Mouse (Mus musculus): Measurements from ENCODE around the gene Tktl2.

DNA sequence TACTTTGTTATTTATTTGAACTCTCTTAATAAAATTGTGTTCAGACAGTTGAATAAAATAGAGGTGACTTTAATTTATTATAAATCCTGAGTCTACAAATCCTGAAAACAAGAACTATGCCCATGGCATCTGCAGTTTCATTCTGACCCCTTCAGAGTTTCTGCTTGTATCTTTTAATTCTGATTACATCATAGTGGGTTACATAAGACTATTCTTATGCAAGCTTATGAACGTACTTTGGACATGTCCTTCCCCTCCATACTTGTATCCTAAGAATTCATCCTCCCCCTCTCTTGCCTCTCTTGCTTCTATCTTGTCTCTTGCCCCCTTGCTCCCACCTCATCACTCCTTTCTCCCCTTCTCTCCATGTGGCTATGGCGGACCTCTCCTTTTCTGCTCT is 7.6 kb downstream of the Tktl2 start:
- TF ChIP-seq CTCF (IDR thresholded peaks at IDR 0.05; ENCODE audit: low read depth, low read length) = no peak
- no peak for TF ChIP-seq POLR2A (IDR thresholded peaks at IDR 0.05; ENCODE audit: borderline replicate concordance, low read depth, low read length)

Data from bone marrow macrophage, adult 2 months (primary cell).